Mouse (Mus musculus) brown adipose tissue, adult 24 weeks (tissue): ENCODE data around the gene Stx17. TPM values are rescaled to one million over a fixed set of nuclear protein-coding genes. Genes with fewer than 3 reads are reported as not detected.

Source experiments
- H3K27ac ChIP-seq: fragments of 200-500 bp; replicated peaks from 2 replicates; pipeline ENCODE4 v1.5.1; 2012; ENCODE audit warnings: low read depth, mild to moderate bottlenecking, low read length
- H3K4me1 ChIP-seq: fragments of 200-500 bp; 2 replicates; pipeline ENCODE4 v1.6.1; 2012; ENCODE audit warnings: low read length, mixed read lengths; ENCODE audit not compliant: control insufficient read depth, insufficient read depth, insufficient read length
- H3K4me3 ChIP-seq: fragments of 200-500 bp; 2 replicates; pipeline ENCODE4 v1.5.1; 2012; ENCODE audit warnings: low read depth, mild to moderate bottlenecking, low read length, moderate library complexity; ENCODE audit not compliant: insufficient read depth
- polyA plus RNA-seq: library from polyadenylated mRNA; stranded (reverse); fragments of >200 nt; gene quantifications from 2 replicates; pipeline ENCODE4 v1.2.4, GENCODE M21; 2012; ENCODE audit not compliant: missing spikeins, insufficient read depth, insufficient read length

Gene Stx17
- polyA plus RNA-seq, 1 experiment = 23.2 TPM

DNA sequence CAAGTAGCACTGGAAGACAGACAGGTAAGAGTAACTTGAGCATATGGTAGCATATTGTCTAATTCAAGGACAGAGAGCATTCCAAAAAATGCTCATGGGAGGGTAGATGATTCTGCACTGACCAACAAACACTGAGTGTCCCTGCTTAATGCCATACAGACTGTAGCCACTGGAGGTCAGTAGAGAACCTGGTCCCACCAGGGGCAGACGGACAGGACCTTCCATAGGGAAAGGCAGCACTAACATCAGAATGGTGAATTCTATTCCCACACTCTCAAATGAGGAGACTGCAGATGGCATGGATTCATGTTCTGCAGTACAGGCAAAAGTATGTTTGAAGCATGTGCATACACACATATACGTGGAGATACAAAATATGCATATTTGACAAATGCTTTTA is 100.5 kb downstream of the Stx17 start:
- H3K27ac ChIP-seq = no peak overlapping the region
- H3K4me3 ChIP-seq = no peak overlapping the region
- peaks cover 2% of the 10 kb centered on the region; the same call in 1 of the 2 replicates for H3K4me1 ChIP-seq

DNA sequence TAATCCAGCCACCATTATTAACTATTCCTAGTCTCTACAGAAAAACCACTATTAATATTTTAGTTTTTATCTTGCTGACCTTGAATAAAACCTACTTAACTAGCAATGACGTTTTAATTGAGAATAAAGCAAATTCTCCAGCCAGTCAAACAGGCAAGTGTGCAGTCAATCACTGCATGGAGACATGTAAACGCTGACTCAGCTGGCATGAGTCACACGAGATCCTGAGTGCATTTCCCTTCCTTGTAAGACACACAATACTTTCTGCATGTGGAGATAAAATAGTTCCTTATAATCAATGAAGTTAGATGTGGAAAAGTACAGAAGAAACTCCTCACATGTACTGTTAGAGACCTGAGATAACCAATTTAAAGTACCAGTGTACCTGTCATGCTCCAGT is 100.9 kb downstream of the Stx17 start:
- no peak overlapping the region for H3K27ac ChIP-seq
- H3K4me1 ChIP-seq = peaks cover 2% of the 10 kb centered on the region; the same call in 1 of the 2 replicates
- no peak overlapping the region for H3K4me3 ChIP-seq

DNA sequence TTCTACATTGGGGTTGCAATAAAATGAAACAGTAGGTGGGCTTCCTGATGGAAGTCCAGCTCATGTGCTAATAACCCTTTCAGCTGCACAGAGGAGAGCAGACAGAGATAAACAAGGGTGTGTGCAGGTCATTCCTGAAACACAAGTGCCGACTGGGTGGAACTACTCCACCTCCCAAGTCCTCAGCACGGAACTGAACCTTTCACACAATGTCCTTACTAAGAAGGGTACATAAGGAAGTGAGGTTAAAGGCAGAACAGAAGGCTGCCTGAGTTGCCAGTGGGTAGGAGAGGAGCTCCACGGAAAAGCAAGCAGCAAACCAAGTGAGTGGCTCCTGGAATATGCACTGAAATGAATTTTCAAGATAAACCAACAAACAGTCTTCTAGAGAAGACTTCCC is 102.1 kb downstream of the Stx17 start:
- Histone ChIP-seq H3K4me1 (peaks cover 2% of the 10 kb centered on the region; the same call in 1 of the 2 replicates), H3K4me3 (no peak overlapping the region), H3K27ac (no peak overlapping the region)

Other genes starting within 250 kb of the Stx17 start
- 0.88 and 1.1 TPM in 2 replicates for gene Nr4a3, start 79.8 kb upstream of the Stx17 start, polyA plus RNA-seq
- 44.2 and 77.8 TPM in 2 replicates for gene Erp44, start 154.6 kb downstream of the Stx17 start, polyA plus RNA-seq
- gene Invs, start 154.8 kb downstream of the Stx17 start, polyA plus RNA-seq = 2.0 and 2.3 TPM in 2 replicates